Mouse (Mus musculus) stomach, embryonic 15.5 days (tissue): ENCODE data around the gene Akap3. TPM values are rescaled to one million over a fixed set of nuclear protein-coding genes. Genes with fewer than 3 reads are reported as not detected.

Source experiments
- ATAC-seq: fragments of 200-750 bp; cut with Nextera tagmentation; 2 replicates; pipeline ENCODE4 v1.8.0; 2017; ENCODE audit warnings: low read depth, moderate number of reproducible peaks, moderate TSS enrichment; ENCODE audit not compliant: insufficient read depth, low FRiP score
- H3K27ac ChIP-seq: fragments of 300-500 bp; sonication (generic); 2 replicates; pipeline ENCODE4 v1.5.1; 2015; ENCODE audit warnings: mild to moderate bottlenecking, inconsistent platforms
- H3K27me3 ChIP-seq: fragments of 300-500 bp; sonication (generic); replicated peaks from 2 replicates; pipeline ENCODE4 v1.6.1; 2015; ENCODE audit warnings: inconsistent platforms
- H3K36me3 ChIP-seq: fragments of 300-500 bp; sonication (generic); 2 replicates; pipeline ENCODE4 v1.6.1; 2015; ENCODE audit warnings: inconsistent platforms
- H3K4me1 ChIP-seq: fragments of 300-500 bp; sonication (generic); 2 replicates; pipeline ENCODE4 v1.6.1; 2015; ENCODE audit warnings: inconsistent platforms
- H3K4me2 ChIP-seq: fragments of 300-500 bp; sonication (generic); 2 replicates; pipeline ENCODE4 v1.6.1; 2015; ENCODE audit warnings: mild to moderate bottlenecking, inconsistent platforms
- H3K4me3 ChIP-seq: fragments of 300-500 bp; sonication (generic); replicated peaks from 2 replicates; pipeline ENCODE4 v1.5.1; 2015; ENCODE audit warnings: inconsistent platforms
- H3K9ac ChIP-seq: fragments of 300-500 bp; sonication (generic); 2 replicates; pipeline ENCODE4 v1.6.1; 2015; ENCODE audit warnings: inconsistent platforms
- H3K9me3 ChIP-seq: fragments of 300-500 bp; sonication (generic); 2 replicates; pipeline ENCODE4 v1.6.1; 2016; ENCODE audit warnings: inconsistent platforms
- WGBS: fragments of 180-500 bp; shearing (Covaris S2); methylation state at CpG from one replicate; pipeline ENCODE4 v1.1.7; 2015; 5-methylcytosine and 5-hydroxymethylcytosine counted together
- polyA plus RNA-seq: library from polyadenylated mRNA; unstranded; fragments of >200 nt; fragmentation: Nextera tagmentation; extraction: Ambion mirVana; gene quantifications from 2 replicates; pipeline ENCODE4 v1.2.1, GENCODE M21; 2015

Gene Akap3
- not detected in 2 replicates for polyA plus RNA-seq

GRCm38 (mm10) chr6:126852881-126853280 lies at the start of gene Akap3:
Gene Akap3, plus strand, starts transcription at chr6:126853098.
- Histone ChIP-seq H3K9ac (no peak within 1 kb of the TSS), H3K36me3 (no peaks in the 10 kb centered on the region), H3K4me1 (peaks cover 8% of the 10 kb centered on the region), H3K9me3 (no peaks in the 10 kb centered on the region), H3K27ac (no peak within 1 kb of the TSS), H3K4me2 (no peak within 1 kb of the TSS), H3K27me3 (no peaks in the 10 kb centered on the region), H3K4me3 (no peak within 1 kb of the TSS)
- no peak for ATAC-seq

GRCm38 (mm10) chr6:126806783-126807182 lies 46.1 kb upstream of the Akap3 start:
- no peak overlapping the region for H3K4me2 ChIP-seq
- no peak for ATAC-seq
- 84% methylated on average over 3 of the region's 3 CpGs for WGBS
- H3K9me3 ChIP-seq, result no peaks in the 10 kb centered on the region
- H3K4me3 ChIP-seq, result no peak overlapping the region
- no peak overlapping the region for H3K9ac ChIP-seq
- no peaks in the 10 kb centered on the region for H3K27me3 ChIP-seq
- H3K27ac ChIP-seq, result no peak overlapping the region
- no peaks in the 10 kb centered on the region for H3K4me1 ChIP-seq
- no peaks in the 10 kb centered on the region for H3K36me3 ChIP-seq

- 58% methylated on average over 4 of the region's 4 CpGs for WGBS
- Histone ChIP-seq H3K27ac (no peak overlapping the region; the same call in 1 of the 2 replicates), H3K36me3 (no peaks in the 10 kb centered on the region), H3K9me3 (no peaks in the 10 kb centered on the region), H3K4me2 (no peak overlapping the region), H3K4me1 (no peaks in the 10 kb centered on the region), H3K9ac (no peak overlapping the region), H3K27me3 (no peaks in the 10 kb centered on the region), H3K4me3 (no peak overlapping the region)
- ATAC-seq, result no peak
These were observed 44.8 kb upstream of the Akap3 start for GRCm38 (mm10) chr6:126808134-126808533.

- WGBS, result 84% methylated on average over 8 of the region's 8 CpGs
- Histone ChIP-seq H3K9me3 (no peaks in the 10 kb centered on the region), H3K27ac (no peak overlapping the region), H3K9ac (no peak overlapping the region), H3K4me1 (no peaks in the 10 kb centered on the region), H3K4me3 (no peak overlapping the region), H3K36me3 (no peaks in the 10 kb centered on the region), H3K27me3 (no peaks in the 10 kb centered on the region), H3K4me2 (no peak overlapping the region)
- ATAC-seq, result no peak
These were observed 44.3 kb upstream of the Akap3 start for GRCm38 (mm10) chr6:126808561-126808960.

- H3K4me1 ChIP-seq, result no peaks in the 10 kb centered on the region
- no peak overlapping the region for H3K27ac ChIP-seq
- no peaks in the 10 kb centered on the region for H3K9me3 ChIP-seq
- no peaks in the 10 kb centered on the region for H3K27me3 ChIP-seq
- no peak for ATAC-seq
- no peak overlapping the region for H3K4me2 ChIP-seq
- WGBS, result 77% methylated on average over 4 of the region's 4 CpGs
- no peak overlapping the region for H3K4me3 ChIP-seq
- H3K9ac ChIP-seq, result no peak overlapping the region
- H3K36me3 ChIP-seq, result no peaks in the 10 kb centered on the region
These were observed 41.4 kb upstream of the Akap3 start for GRCm38 (mm10) chr6:126811481-126811880.

- WGBS, result 71% methylated on average over 6 of the region's 6 CpGs
- no peak for ATAC-seq
- no peak overlapping the region for H3K4me2 ChIP-seq
- H3K9ac ChIP-seq, result no peak overlapping the region
- no peaks in the 10 kb centered on the region for H3K27me3 ChIP-seq
- no peak overlapping the region for H3K27ac ChIP-seq
- no peaks in the 10 kb centered on the region for H3K9me3 ChIP-seq
- peaks cover 4% of the 10 kb centered on the region; the same call in 1 of the 2 replicates for H3K36me3 ChIP-seq
- H3K4me3 ChIP-seq, result no peak overlapping the region
- H3K4me1 ChIP-seq, result no peaks in the 10 kb centered on the region
These were observed 37.6 kb upstream of the Akap3 start for GRCm38 (mm10) chr6:126815206-126815750.

GRCm38 (mm10) chr6:126816338-126816737 lies 36.6 kb upstream of the Akap3 start:
- Histone ChIP-seq H3K27me3 (no peaks in the 10 kb centered on the region), H3K27ac (no peak overlapping the region), H3K4me3 (no peak overlapping the region), H3K4me1 (no peaks in the 10 kb centered on the region), H3K9ac (no peak overlapping the region), H3K9me3 (no peaks in the 10 kb centered on the region), H3K36me3 (peaks cover 6% of the 10 kb centered on the region; the same call in 1 of the 2 replicates), H3K4me2 (no peak overlapping the region)
- ATAC-seq, result no peak
- 83% methylated on average over 8 of the region's 8 CpGs for WGBS

GRCm38 (mm10) chr6:126823087-126823486 lies 29.8 kb upstream of the Akap3 start:
- peaks cover 28% of the 10 kb centered on the region for H3K36me3 ChIP-seq
- 89% methylated on average over 3 of the region's 3 CpGs for WGBS

GRCm38 (mm10) chr6:126836628-126837027 lies 16.3 kb upstream of the Akap3 start:
- H3K27me3 ChIP-seq, result no peaks in the 10 kb centered on the region
- no peaks in the 10 kb centered on the region for H3K9me3 ChIP-seq
- H3K27ac ChIP-seq, result no peak overlapping the region
- H3K4me2 ChIP-seq, result no peak overlapping the region
- H3K9ac ChIP-seq, result no peak overlapping the region
- H3K4me3 ChIP-seq, result no peak overlapping the region
- no peak for ATAC-seq
- no peaks in the 10 kb centered on the region for H3K4me1 ChIP-seq
- peaks cover 68% of the 10 kb centered on the region for H3K36me3 ChIP-seq
- 71% methylated on average over 8 of the region's 8 CpGs for WGBS

More at GRCm38 (mm10) chr6:126823087-126823486, 29.8 kb upstream of the Akap3 start:
- ATAC-seq, result no peak
- no peaks in the 10 kb centered on the region for H3K9me3 ChIP-seq
- no peak overlapping the region for H3K4me3 ChIP-seq
- no peaks in the 10 kb centered on the region for H3K4me1 ChIP-seq
- no peak overlapping the region for H3K4me2 ChIP-seq
- H3K9ac ChIP-seq, result no peak overlapping the region
- no peaks in the 10 kb centered on the region for H3K27me3 ChIP-seq
- H3K27ac ChIP-seq, result no peak overlapping the region

GRCm38 (mm10) chr6:126848712-126849704 lies 3.9 kb upstream of the Akap3 start, which contains the start of gene Ndufa9:
Gene Ndufa9, minus strand, starts transcription at chr6:126849136.
- H3K27me3 ChIP-seq, result no peaks in the 10 kb centered on the region
- peak within 1 kb of the TSS; percentile 83 for H3K4me3 ChIP-seq
- H3K4me1 ChIP-seq, result peaks cover 12% of the 10 kb centered on the region
- H3K36me3 ChIP-seq, result 0 out of 2 replicates have a peak, but pooled peaks cover 5% of the 10 kb centered on the region
- 5% methylated on average over 46 of the region's 46 CpGs for WGBS
- peak within 1 kb of the TSS; percentile 85 for H3K9ac ChIP-seq
- H3K4me2 ChIP-seq, result peak within 1 kb of the TSS; percentile 81
- peak; percentile 85 for ATAC-seq
- H3K9me3 ChIP-seq, result no peaks in the 10 kb centered on the region
- peak within 1 kb of the TSS; percentile 59 for H3K27ac ChIP-seq

GRCm38 (mm10) chr6:126877118-126877517 lies 24.2 kb downstream of the Akap3 start:
- ATAC-seq, result no peak
- no peaks in the 10 kb centered on the region for H3K36me3 ChIP-seq
- no peaks in the 10 kb centered on the region for H3K27me3 ChIP-seq
- 70% methylated on average over 8 of the region's 8 CpGs for WGBS
- no peak overlapping the region for H3K9ac ChIP-seq
- no peak overlapping the region for H3K4me3 ChIP-seq
- no peaks in the 10 kb centered on the region for H3K9me3 ChIP-seq
- no peak overlapping the region for H3K27ac ChIP-seq
- H3K4me1 ChIP-seq, result no peaks in the 10 kb centered on the region
- H3K4me2 ChIP-seq, result no peak overlapping the region

- no peaks in the 10 kb centered on the region for H3K36me3 ChIP-seq
- H3K9ac ChIP-seq, result no peak overlapping the region
- no peak overlapping the region for H3K27ac ChIP-seq
- 72% methylated on average over 4 of the region's 5 CpGs for WGBS
- H3K4me1 ChIP-seq, result no peaks in the 10 kb centered on the region
- no peak overlapping the region for H3K4me2 ChIP-seq
- H3K4me3 ChIP-seq, result no peak overlapping the region
- H3K27me3 ChIP-seq, result no peaks in the 10 kb centered on the region
- no peaks in the 10 kb centered on the region for H3K9me3 ChIP-seq
- no peak for ATAC-seq
These were observed 54.5 kb downstream of the Akap3 start for GRCm38 (mm10) chr6:126907378-126907777.
